Mouse (Mus musculus) heart, embryonic 10.5 days (tissue): Measurements from ENCODE around the gene Ptprf. TPM values are rescaled to one million over a fixed set of nuclear protein-coding genes. Genes with fewer than 3 reads are reported as not detected.
A peak's percentile ranks its signal among the peaks of the same experiment; 100 is the strongest.

Source experiments
- DNase-seq: peaks from one replicate; pipeline ENCODE4 v3.0.0-alpha.2; 2017; ENCODE audit warnings: low spot score
- H3K27ac ChIP-seq: fragments of 300-500 bp; sonication (generic); 2 replicates; pipeline ENCODE4 v1.5.1; 2016; ENCODE audit warnings: mild to moderate bottlenecking
- H3K27me3 ChIP-seq: fragments of 300-500 bp; sonication (generic); 2 replicates; pipeline ENCODE4 v1.6.1; 2016; ENCODE audit warnings: mild to moderate bottlenecking; ENCODE audit not compliant: poor library complexity, insufficient read depth, severe bottlenecking
- H3K36me3 ChIP-seq: fragments of 300-500 bp; sonication (generic); 2 replicates; pipeline ENCODE4 v1.6.1; 2016; ENCODE audit warnings: mild to moderate bottlenecking, moderate library complexity
- H3K4me1 ChIP-seq: fragments of 300-500 bp; sonication (generic); 2 replicates; pipeline ENCODE4 v1.6.1; 2016; ENCODE audit warnings: mild to moderate bottlenecking
- H3K4me3 ChIP-seq: fragments of 300-500 bp; sonication (generic); 2 replicates; pipeline ENCODE4 v1.5.1; 2016; ENCODE audit warnings: mild to moderate bottlenecking, moderate library complexity
- H3K9me3 ChIP-seq: fragments of 300-500 bp; sonication (generic); 2 replicates; pipeline ENCODE4 v1.6.1; 2016; ENCODE audit warnings: mild to moderate bottlenecking, moderate library complexity
- WGBS: fragments of 180-500 bp; shearing (Covaris S2); methylation state at CpG from one replicate; pipeline ENCODE4 v1.1.7; 2016; 5-methylcytosine and 5-hydroxymethylcytosine counted together
- polyA plus RNA-seq: library from polyadenylated mRNA; unstranded; fragments of >200 nt; fragmentation: Nextera tagmentation; extraction: Ambion mirVana; gene quantifications from 2 replicates; pipeline ENCODE4 v1.2.1, GENCODE M21; 2016

Gene Ptprf
- polyA plus RNA-seq, 1 experiment from 2014 or later = 59.3 TPM

DNA sequence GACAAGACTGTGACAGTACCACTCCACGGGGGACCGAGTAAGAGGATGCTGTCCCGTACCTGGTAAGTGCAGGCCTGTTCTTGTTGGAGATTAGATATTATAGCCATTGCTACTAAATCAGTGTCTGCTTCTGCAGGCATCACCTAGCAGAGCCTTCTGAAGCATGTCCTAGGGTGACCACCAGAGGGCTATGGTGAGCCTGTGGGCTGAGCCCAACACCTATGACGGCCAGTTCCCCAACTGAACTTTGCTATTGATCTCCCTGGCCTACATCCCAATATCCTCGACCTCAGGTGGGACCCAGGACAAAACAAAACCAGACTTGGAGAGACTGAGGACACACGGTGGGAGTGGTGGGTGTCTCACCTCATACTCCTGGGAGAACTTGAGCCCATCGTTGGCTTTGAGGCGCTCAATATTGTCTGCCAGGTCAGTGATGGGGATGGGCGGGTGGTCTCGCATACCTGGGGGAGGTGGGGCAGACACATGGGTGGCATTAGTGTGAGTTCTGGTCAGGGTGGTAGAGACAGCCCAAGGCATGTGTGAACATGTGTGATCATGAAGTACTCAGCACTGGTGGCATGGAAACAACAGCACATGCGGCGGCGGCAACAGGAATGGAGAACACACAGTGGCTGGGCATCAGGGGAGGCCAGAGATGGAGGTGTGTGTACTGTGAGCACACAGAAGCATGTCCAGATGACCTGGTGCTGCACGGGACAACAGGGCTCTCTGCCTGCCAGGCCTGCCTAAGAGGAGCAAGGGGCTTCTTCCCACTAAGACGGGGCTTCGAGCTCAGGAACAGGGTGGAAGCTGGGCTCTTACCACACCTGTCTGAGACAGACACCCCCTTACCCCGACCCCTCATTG lies 74.2 kb downstream of the Ptprf start:
- WGBS = 79% methylated on average over 17 of the region's 17 CpGs
- Histone ChIP-seq H3K4me3 (no peak overlapping the region), H3K4me1 (no peaks in the 10 kb centered on the region; the same call in 1 of the 2 replicates), H3K27me3 (no peaks in the 10 kb centered on the region), H3K27ac (no peak overlapping the region), H3K36me3 (peaks cover 100% of the 10 kb centered on the region), H3K9me3 (no peaks in the 10 kb centered on the region)
- DNase-seq = no peak

DNA sequence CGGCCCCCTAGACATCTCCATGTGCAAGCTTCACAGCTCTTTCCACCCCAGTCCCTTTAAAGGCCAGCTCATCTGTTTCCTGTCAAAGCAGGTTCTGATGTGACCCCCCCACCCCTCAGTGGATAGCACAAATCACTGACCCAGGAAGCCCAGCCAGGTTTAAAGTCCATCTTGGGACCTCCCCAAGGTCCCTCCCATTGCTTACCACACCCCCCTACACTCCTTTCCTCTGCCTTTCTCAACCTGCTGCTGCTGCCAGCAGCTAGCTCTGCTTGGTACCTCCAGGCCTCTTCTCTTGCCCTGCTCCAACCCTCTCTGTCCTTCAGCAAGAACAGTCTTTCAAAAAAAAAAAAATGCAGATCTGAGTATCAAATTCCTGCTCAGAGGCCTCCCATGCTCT lies 76.3 kb downstream of the Ptprf start:
- no peaks in the 10 kb centered on the region for H3K9me3 ChIP-seq
- peaks cover 100% of the 10 kb centered on the region for H3K36me3 ChIP-seq
- WGBS = 92% methylated on average over 1 of the region's 1 CpGs

DNA sequence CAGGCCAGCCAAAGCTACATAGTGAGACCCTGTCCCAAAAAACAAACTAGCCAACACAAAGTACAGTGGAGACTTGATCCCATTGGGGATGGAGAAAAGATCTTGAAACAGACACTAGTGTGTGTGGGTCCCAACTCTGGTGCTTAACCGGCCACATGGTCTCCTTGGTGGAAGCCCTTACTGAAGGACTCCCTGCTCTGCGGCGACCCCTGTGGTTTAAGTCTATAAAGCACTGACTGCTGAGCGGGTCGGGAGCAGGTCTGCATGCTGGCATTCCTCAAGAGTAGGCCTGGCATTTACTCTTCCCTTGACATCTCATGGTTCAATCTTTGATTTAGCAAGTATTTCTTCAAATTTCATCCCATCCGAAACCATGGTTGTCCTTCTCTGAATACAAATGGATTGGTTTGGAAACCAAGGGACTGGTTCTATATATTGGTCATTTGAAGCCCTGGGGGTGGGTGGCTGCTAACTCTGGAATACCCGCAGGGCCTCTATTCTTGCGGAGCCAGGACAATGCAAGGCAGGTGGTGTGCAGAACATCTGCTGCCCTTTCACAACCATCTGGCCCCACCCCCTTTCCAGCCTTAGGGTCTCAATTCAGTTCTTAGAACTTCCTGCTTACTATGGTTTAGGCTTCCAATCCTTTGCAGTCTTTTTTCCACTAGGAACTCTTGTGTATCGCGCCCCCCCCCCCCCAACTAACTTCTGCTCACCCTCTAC lies 84.1 kb downstream of the Ptprf start:
- Histone ChIP-seq H3K27me3 (no peaks in the 10 kb centered on the region), H3K4me3 (no peak overlapping the region), H3K36me3 (peaks cover 46% of the 10 kb centered on the region), H3K9me3 (no peaks in the 10 kb centered on the region), H3K27ac (no peak overlapping the region), H3K4me1 (no peaks in the 10 kb centered on the region)
- 65% methylated on average over 10 of the region's 10 CpGs for WGBS
- no peak for DNase-seq

More for the DNA sequence above, 76.3 kb downstream of the Ptprf start:
- Histone ChIP-seq H3K4me1 (no peaks in the 10 kb centered on the region; the same call in 1 of the 2 replicates), H3K27me3 (no peaks in the 10 kb centered on the region), H3K27ac (no peak overlapping the region), H3K4me3 (no peak overlapping the region)
- DNase-seq = no peak

DNA sequence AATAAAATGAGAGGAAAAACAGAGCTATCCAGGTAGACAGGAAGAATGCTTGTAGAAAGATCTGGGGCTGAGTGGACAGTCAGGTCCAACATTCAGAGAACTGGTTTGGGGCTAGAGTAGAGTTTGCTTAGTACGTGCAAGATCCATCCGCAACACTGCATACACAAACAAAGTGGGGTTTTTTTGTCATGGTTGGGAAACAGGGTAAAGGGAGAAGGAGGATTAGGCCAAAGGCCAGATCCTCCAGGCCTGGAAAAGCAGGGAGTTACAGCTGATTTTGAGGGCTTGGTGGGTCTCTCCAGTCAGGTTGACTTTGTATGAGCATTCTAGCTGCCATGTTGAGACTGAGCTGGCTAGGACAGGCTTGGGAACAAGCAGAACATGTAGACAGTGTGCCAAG lies 85.3 kb downstream of the Ptprf start:
- 88% methylated on average over 2 of the region's 2 CpGs for WGBS

DNA sequence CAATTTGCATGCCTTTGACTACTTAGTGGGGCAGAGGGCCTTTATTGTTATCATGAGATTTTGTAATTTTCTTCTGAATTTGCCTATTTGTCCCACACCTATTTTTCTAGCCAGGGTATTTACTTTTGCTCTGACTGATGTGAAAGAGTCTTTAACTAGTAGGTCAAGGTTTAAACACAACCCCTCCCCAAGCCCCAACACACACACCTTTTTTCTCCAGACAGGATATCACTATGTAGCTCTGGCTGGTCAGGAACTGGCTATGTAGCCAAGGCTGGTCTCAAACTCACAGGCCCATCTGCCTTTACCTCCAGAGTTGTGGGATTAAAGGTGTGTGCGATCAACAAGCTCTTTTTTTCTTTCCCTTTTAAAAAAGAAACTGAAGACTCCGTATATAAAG lies 92.1 kb downstream of the Ptprf start:
- 85% methylated on average over 2 of the region's 2 CpGs for WGBS
- no peak for DNase-seq
- no peak overlapping the region for H3K27ac ChIP-seq
- H3K4me3 ChIP-seq = no peak overlapping the region
- no peaks in the 10 kb centered on the region for H3K27me3 ChIP-seq
- H3K4me1 ChIP-seq = peaks cover 7% of the 10 kb centered on the region
- H3K36me3 ChIP-seq = no peaks in the 10 kb centered on the region
- H3K9me3 ChIP-seq = no peaks in the 10 kb centered on the region

More for the DNA sequence above, 85.3 kb downstream of the Ptprf start:
- Histone ChIP-seq H3K4me3 (no peak overlapping the region), H3K9me3 (no peaks in the 10 kb centered on the region), H3K27me3 (no peaks in the 10 kb centered on the region), H3K27ac (no peak overlapping the region), H3K36me3 (peaks cover 35% of the 10 kb centered on the region), H3K4me1 (no peaks in the 10 kb centered on the region)
- no peak for DNase-seq

DNA sequence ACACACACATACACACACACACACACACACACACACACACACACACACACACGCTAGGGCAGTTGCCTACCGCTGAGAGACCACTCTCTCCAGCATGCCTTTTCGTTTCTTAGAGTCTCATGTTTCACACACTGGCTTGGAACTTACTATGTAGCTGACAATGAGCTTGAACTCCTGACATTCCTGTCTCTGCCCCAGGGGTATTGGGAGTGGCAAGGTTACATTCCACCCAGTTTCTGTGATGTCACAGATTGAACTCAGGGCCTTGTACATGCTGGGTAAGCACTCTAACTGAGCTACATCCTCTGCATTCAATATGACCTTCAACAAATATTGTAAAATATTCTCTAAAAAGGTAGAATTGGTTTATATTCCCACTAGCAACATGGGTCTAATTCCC lies 92.6 kb downstream of the Ptprf start:
- DNase-seq = no peak

DNA sequence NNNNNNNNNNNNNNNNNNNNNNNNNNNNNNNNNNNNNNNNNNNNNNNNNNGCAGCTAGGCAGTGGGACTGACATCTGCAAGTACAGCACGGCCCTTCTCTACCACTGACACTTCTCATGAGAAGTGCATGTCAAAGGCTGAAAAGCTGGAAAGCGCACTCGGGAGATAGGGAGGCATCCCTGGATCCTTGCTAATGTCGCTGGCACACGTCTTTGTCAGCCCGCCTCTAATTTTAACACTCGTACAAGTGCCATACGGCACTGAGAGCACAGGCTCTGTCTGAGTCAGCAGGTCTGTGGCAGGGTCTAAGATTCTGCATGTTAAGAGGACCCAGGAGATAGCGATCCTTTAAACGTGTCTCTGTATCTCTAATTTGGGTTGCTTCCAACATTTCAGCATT lies 95.0 kb downstream of the Ptprf start:
- Histone ChIP-seq H3K4me1 (peaks cover 7% of the 10 kb centered on the region), H3K36me3 (no peaks in the 10 kb centered on the region), H3K27me3 (no peaks in the 10 kb centered on the region), H3K9me3 (no peaks in the 10 kb centered on the region), H3K27ac (peak overlapping the region; percentile 33; the same call in 1 of the 2 replicates), H3K4me3 (0 out of 2 replicates have a peak overlapping the region, but pooled peaks have one; percentile 5)
- WGBS = 42% methylated on average over 10 of the region's 10 CpGs
- DNase-seq = no peak

More for the DNA sequence above, 92.6 kb downstream of the Ptprf start:
- peaks cover 7% of the 10 kb centered on the region for H3K4me1 ChIP-seq
- H3K27ac ChIP-seq = no peak overlapping the region
- no peaks in the 10 kb centered on the region for H3K9me3 ChIP-seq
- 76% methylated on average over 3 of the region's 3 CpGs for WGBS
- no peaks in the 10 kb centered on the region for H3K36me3 ChIP-seq
- H3K27me3 ChIP-seq = no peaks in the 10 kb centered on the region
- H3K4me3 ChIP-seq = no peak overlapping the region

DNA sequence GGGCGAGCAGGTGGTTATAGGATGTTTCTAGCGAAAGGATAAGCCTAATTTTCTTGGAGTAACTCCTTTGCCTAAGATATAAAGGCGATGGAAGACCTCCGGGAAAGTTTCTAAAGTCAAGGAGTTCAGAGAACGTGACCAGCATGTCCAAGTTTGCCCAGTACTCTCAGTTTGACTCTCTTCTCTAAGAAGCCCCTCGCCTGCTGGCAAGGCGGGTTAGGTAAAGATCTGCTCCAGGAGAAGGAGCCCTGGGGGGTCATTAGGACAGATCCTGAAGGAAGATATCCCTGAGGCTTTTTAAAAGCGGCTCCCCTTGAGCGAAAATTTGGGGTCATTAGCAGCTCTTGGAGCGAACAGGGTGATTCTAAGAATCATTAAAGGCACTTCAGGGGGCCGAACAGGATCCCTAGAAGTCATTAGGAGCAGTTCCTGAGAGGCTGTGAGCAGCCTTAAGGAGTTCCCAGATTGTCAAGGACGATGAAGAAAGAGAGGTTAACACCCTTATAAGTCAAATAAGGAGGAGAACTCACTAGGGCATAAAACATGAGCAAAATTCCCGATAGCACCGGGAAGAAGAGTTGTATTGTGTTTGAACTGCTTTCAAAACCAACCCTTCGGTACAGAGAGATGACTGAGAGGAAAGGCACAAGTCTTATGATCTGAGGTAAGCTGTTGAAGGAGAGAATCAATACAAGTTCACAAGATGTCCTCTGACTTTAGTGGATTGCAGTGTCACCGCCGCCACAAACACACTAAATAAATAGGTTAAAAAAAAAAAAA lies 110.7 kb downstream of the Ptprf start:
- peak overlapping the region; percentile 98 for H3K27ac ChIP-seq
- no peaks in the 10 kb centered on the region for H3K9me3 ChIP-seq
- 17% methylated on average over 17 of the region's 17 CpGs for WGBS
- H3K27me3 ChIP-seq = no peaks in the 10 kb centered on the region
- H3K36me3 ChIP-seq = peaks cover 20% of the 10 kb centered on the region
- peaks cover 13% of the 10 kb centered on the region for H3K4me1 ChIP-seq
- no peak for DNase-seq
- H3K4me3 ChIP-seq = peak overlapping the region; percentile 83

DNA sequence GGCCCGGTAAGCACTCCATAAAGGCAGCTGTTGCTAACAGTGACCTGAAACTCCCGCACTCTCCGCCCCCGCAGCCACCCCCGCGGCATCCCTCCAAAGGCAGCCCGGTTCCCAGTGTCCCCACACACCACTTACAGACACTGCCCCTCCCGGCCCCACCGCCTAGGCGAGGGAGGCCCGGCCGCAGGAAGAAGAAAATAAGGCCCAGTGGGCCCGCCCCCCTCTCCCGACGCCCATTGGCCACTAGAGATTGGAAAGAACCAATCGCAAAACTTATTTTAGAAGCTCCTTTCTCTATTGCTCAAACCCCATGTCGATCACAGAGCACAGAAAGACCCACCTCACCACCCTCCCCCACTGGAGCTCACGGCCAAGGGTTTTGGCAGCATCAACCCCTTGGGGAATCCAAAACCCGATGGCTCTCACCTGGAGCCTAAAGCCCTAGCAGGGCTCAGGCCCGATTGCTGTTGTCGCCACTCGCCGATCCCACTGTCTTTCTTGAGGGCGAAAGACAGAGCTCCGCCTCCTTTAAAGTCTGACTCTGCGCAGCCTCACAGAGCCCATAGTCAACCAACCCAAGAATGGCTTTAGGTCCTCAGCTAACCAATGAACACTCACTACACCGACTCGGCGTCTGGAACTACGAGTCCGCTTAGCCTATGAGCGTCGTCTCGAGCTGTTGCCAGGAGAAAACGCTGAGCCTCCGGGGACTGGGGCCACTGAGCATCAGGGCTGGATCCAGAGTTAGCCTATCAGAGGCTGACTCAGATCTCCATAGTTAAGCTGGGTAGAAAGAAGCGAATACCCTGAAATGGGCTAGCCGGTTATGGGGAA lies 111.5 kb downstream of the Ptprf start, which contains the start of gene Kdm4a:
Kdm4a (minus strand) TSS at position 577 of the 834 bp plus-strand sequence.
- peaks cover 13% of the 10 kb centered on the region for H3K4me1 ChIP-seq
- DNase-seq = peak; percentile 99
- peaks cover 28% of the 10 kb centered on the region for H3K36me3 ChIP-seq
- peak within 1 kb of the TSS; percentile 83 for H3K4me3 ChIP-seq
- under 1% methylated on average over 37 of the region's 38 CpGs for WGBS
- H3K27ac ChIP-seq = peak within 1 kb of the TSS; percentile 98
- H3K27me3 ChIP-seq = no peaks in the 10 kb centered on the region
- no peaks in the 10 kb centered on the region for H3K9me3 ChIP-seq

DNA sequence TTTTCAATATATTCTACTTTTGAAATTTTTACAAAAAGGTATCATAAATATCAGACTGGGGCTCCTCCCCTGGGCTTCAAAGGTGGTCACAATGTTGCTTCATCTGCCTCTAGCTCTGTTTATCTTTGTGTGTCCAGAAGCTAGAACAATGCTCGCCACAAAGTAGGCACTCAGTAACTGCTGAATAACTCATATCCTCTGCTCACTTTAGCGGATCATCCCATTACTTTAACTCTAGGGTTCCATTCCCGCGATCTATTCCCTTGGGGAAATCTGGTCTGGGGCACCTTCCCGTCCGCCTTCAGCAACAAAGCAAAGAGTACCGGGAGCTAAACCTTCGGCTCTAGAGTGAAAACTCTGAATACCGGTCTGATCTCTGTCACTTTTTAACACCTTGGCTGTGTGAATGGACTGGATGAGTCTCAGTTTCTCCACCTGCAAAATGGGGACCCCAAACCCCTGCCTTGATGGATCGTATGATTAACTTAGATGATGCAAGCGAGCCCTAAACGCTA lies 112.2 kb downstream of the Ptprf start:
- Histone ChIP-seq H3K27ac (peak overlapping the region; percentile 98), H3K9me3 (no peaks in the 10 kb centered on the region), H3K36me3 (peaks cover 34% of the 10 kb centered on the region), H3K4me3 (peak overlapping the region; percentile 83), H3K4me1 (peaks cover 13% of the 10 kb centered on the region), H3K27me3 (no peaks in the 10 kb centered on the region)
- 2% methylated on average over 12 of the region's 12 CpGs for WGBS
- no peak for DNase-seq

DNA sequence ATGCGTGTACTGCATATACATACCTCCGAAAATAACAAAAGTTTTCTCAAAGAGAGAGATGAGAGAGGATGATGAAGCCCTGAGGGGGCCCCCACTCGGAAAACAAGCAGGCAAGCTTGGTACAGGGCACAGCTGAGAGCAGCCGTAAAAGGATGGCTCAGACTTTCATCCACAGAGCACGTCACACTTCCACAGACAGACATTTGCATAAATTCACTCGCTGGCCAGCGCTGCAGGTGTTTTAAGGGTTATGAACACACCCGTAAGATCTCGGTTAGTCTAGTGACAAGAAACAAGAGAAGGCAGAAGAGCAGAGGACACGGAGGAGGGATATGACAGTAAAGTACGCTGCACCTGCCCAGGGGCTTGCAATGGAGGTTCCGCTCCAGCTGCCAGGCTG lies 118.7 kb downstream of the Ptprf start:
- H3K27ac ChIP-seq = no peak overlapping the region
- no peaks in the 10 kb centered on the region for H3K27me3 ChIP-seq
- H3K4me1 ChIP-seq = no peaks in the 10 kb centered on the region
- no peaks in the 10 kb centered on the region for H3K9me3 ChIP-seq
- 92% methylated on average over 12 of the region's 12 CpGs for WGBS
- DNase-seq = no peak
- peaks cover 97% of the 10 kb centered on the region for H3K36me3 ChIP-seq
- no peak overlapping the region for H3K4me3 ChIP-seq

DNA sequence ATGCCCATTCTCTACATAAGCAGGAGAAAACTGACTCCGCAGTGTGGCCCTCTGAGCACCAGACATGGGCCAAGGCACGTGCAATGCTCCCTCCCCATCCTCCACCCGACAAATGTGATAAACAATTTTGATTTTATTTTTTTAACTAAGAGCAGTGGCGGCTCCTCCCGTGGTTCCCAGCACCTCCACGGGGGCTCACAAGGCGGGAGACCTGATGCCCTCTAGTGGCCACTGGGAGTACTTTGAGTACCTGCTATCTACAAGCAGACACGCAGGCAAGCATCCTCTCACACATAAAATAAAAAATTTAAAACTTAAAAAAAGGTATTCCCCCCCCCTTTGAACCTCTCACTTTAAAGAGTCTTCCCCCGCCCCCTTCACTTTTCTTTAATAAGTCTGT lies 120.2 kb downstream of the Ptprf start:
- no peaks in the 10 kb centered on the region for H3K9me3 ChIP-seq
- peaks cover 97% of the 10 kb centered on the region for H3K36me3 ChIP-seq
- H3K4me1 ChIP-seq = no peaks in the 10 kb centered on the region
- no peak for DNase-seq
- no peak overlapping the region for H3K4me3 ChIP-seq
- no peak overlapping the region for H3K27ac ChIP-seq
- WGBS = 87% methylated on average over 9 of the region's 9 CpGs
- H3K27me3 ChIP-seq = no peaks in the 10 kb centered on the region
